Mouse (Mus musculus): ENCODE measurements around the gene Fut8. TPM values are rescaled to one million over a fixed set of nuclear protein-coding genes. Genes with fewer than 3 reads are reported as not detected.

Gene Fut8
- polyA plus RNA-seq, 1 experiment from 2014 or later: 30.3 TPM

- WGBS: 48% methylated on average over 1 of the region's 1 CpGs
- H3K4me1 ChIP-seq: no peaks in the 10 kb centered on the region
- no peak overlapping the region for H3K27ac ChIP-seq
- no peaks in the 10 kb centered on the region for H3K27me3 ChIP-seq
- no peak overlapping the region for H3K4me2 ChIP-seq
- no peak overlapping the region for H3K9ac ChIP-seq
- no peak for ATAC-seq (ENCODE audit: borderline replicate concordance, extremely low read depth, low FRiP score, low TSS enrichment)
- H3K9me3 ChIP-seq: no peaks in the 10 kb centered on the region
- no peaks in the 10 kb centered on the region for H3K36me3 ChIP-seq
- no peak overlapping the region for H3K4me3 ChIP-seq
Measured at GRCm38 (mm10) chr12:77346521-77346920, 108.6 kb downstream of the Fut8 start.

DNA sequence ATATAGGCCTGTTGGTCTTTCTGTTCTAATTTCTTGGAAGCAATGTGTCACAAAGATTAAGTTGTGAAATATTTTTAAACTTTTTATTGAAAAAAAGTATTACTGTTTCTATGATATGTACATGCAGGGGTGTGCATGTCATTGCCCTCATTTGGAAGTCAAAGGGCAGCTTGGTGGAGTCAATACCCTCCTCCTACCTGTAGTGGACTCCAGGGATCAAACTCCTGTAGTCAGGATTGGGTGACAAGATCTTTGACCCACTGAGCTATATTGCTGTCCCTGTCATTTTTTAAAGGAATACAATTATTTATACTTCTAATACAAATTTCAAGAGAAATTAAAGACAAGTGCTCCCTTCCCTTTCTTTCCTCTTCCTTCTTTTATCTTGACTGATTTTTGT lies 111.6 kb downstream of the Fut8 start:
- H3K4me1 ChIP-seq: no peaks in the 10 kb centered on the region
- H3K36me3 ChIP-seq: no peaks in the 10 kb centered on the region
- no peak overlapping the region for H3K4me2 ChIP-seq
- no peaks in the 10 kb centered on the region for H3K27me3 ChIP-seq
- no peak overlapping the region for H3K9ac ChIP-seq
- ATAC-seq (ENCODE audit: borderline replicate concordance, extremely low read depth, low FRiP score, low TSS enrichment): no peak
- no peaks in the 10 kb centered on the region for H3K9me3 ChIP-seq
- H3K4me3 ChIP-seq: no peak overlapping the region
- no peak overlapping the region for H3K27ac ChIP-seq

- Histone ChIP-seq H3K9me3 (no peaks in the 10 kb centered on the region), H3K4me2 (no peak overlapping the region)
- 91% methylated on average over 1 of the region's 1 CpGs for WGBS
Measured at GRCm38 (mm10) chr12:77415720-77416119, 177.8 kb downstream of the Fut8 start.

GRCm38 (mm10) chr12:77421667-77422393 lies 183.9 kb downstream of the Fut8 start:
- H3K9ac ChIP-seq: no peak overlapping the region
- ATAC-seq (ENCODE audit: borderline replicate concordance, extremely low read depth, low FRiP score, low TSS enrichment): no peak
- H3K27me3 ChIP-seq: no peaks in the 10 kb centered on the region
- no peaks in the 10 kb centered on the region for H3K9me3 ChIP-seq
- H3K4me1 ChIP-seq: no peaks in the 10 kb centered on the region
- WGBS: 75% methylated on average over 6 of the region's 6 CpGs
- H3K27ac ChIP-seq: no peak overlapping the region
- H3K36me3 ChIP-seq: no peaks in the 10 kb centered on the region
- no peak overlapping the region for H3K4me3 ChIP-seq
- no peak overlapping the region for H3K4me2 ChIP-seq

More at GRCm38 (mm10) chr12:77415720-77416119, 177.8 kb downstream of the Fut8 start:
- Histone ChIP-seq H3K9ac (no peak overlapping the region), H3K4me3 (no peak overlapping the region), H3K36me3 (no peaks in the 10 kb centered on the region), H3K27me3 (no peaks in the 10 kb centered on the region), H3K27ac (no peak overlapping the region), H3K4me1 (no peaks in the 10 kb centered on the region)
- ATAC-seq (ENCODE audit: borderline replicate concordance, extremely low read depth, low FRiP score, low TSS enrichment): no peak

GRCm38 (mm10) chr12:77426093-77426492 lies 188.2 kb downstream of the Fut8 start:
- 93% methylated on average over 3 of the region's 3 CpGs for WGBS

GRCm38 (mm10) chr12:77428165-77428564 lies 190.2 kb downstream of the Fut8 start:
- H3K9me3 ChIP-seq: no peaks in the 10 kb centered on the region
- WGBS: 11% methylated on average over 1 of the region's 1 CpGs
- H3K27me3 ChIP-seq: no peaks in the 10 kb centered on the region

More at GRCm38 (mm10) chr12:77426093-77426492, 188.2 kb downstream of the Fut8 start:
- no peaks in the 10 kb centered on the region for H3K4me1 ChIP-seq
- H3K4me3 ChIP-seq: no peak overlapping the region
- H3K9me3 ChIP-seq: no peaks in the 10 kb centered on the region
- no peak overlapping the region for H3K27ac ChIP-seq
- no peaks in the 10 kb centered on the region for H3K36me3 ChIP-seq
- H3K9ac ChIP-seq: no peak overlapping the region
- no peak for ATAC-seq (ENCODE audit: borderline replicate concordance, extremely low read depth, low FRiP score, low TSS enrichment)
- H3K27me3 ChIP-seq: no peaks in the 10 kb centered on the region
- H3K4me2 ChIP-seq: no peak overlapping the region

DNA sequence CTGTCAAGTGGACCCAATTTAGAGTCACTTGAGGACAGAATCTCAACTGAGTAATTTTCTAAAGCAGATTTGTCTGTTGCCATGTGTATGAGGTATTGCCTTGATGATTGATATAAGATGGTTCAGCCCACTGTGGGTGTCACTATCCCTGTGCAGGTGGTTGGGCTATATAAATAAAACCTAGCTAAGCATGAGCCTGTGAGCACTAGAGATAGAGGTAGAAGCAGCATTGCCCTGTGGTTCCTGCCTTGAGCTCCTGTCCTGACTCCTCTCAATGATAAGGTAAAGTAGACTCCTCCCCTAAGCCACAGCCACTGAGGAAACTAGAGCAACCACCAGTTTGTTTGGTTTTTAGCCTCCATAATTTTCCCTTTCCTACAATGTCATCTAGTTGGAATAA lies 191.5 kb downstream of the Fut8 start:
- no peaks in the 10 kb centered on the region for H3K27me3 ChIP-seq
- no peak for ATAC-seq (ENCODE audit: borderline replicate concordance, extremely low read depth, low FRiP score, low TSS enrichment)
- no peaks in the 10 kb centered on the region for H3K9me3 ChIP-seq
- no peaks in the 10 kb centered on the region for H3K4me1 ChIP-seq
- H3K4me3 ChIP-seq: no peak overlapping the region
- no peak overlapping the region for H3K27ac ChIP-seq
- no peak overlapping the region for H3K9ac ChIP-seq
- no peaks in the 10 kb centered on the region for H3K36me3 ChIP-seq
- H3K4me2 ChIP-seq: no peak overlapping the region

More at GRCm38 (mm10) chr12:77428165-77428564, 190.2 kb downstream of the Fut8 start:
- no peak overlapping the region for H3K27ac ChIP-seq
- no peaks in the 10 kb centered on the region for H3K36me3 ChIP-seq
- no peak overlapping the region for H3K9ac ChIP-seq
- ATAC-seq (ENCODE audit: borderline replicate concordance, extremely low read depth, low FRiP score, low TSS enrichment): no peak
- no peak overlapping the region for H3K4me2 ChIP-seq
- H3K4me1 ChIP-seq: no peaks in the 10 kb centered on the region
- no peak overlapping the region for H3K4me3 ChIP-seq

DNA sequence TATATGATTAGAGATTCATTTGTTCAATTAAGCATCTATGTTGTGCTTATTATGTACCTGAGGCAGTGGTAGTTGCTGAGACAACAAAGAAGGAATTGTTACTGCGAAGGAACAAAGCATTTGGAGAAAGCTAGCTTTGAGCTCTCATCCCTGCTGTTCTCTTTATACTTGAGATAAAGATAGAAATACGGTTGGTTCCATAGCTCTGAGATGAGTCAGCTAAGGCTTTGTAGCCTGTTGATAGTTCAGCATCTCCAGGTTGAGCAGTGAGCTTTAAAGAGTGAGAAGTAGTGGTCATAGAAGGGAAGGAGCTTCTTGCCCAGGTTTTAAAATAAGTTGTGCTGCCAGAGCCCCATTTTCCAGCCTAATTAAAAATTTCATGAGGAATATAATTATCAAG lies 198.8 kb downstream of the Fut8 start:
- no peak overlapping the region for H3K4me3 ChIP-seq
- no peak overlapping the region for H3K9ac ChIP-seq
- no peaks in the 10 kb centered on the region for H3K27me3 ChIP-seq
- no peaks in the 10 kb centered on the region for H3K4me1 ChIP-seq
- no peaks in the 10 kb centered on the region for H3K36me3 ChIP-seq
- no peaks in the 10 kb centered on the region for H3K9me3 ChIP-seq
- H3K4me2 ChIP-seq: no peak overlapping the region
- 78% methylated on average over 2 of the region's 2 CpGs for WGBS
- ATAC-seq (ENCODE audit: borderline replicate concordance, extremely low read depth, low FRiP score, low TSS enrichment): no peak
- H3K27ac ChIP-seq: no peak overlapping the region

GRCm38 (mm10) chr12:77450816-77451215 lies 212.9 kb downstream of the Fut8 start:
- H3K4me3 ChIP-seq: no peak overlapping the region
- WGBS: 24% methylated on average over 2 of the region's 2 CpGs
- H3K9ac ChIP-seq: no peak overlapping the region
- no peaks in the 10 kb centered on the region for H3K27me3 ChIP-seq
- H3K27ac ChIP-seq: no peak overlapping the region
- no peak overlapping the region for H3K4me2 ChIP-seq
- no peak for ATAC-seq (ENCODE audit: borderline replicate concordance, extremely low read depth, low FRiP score, low TSS enrichment)
- no peaks in the 10 kb centered on the region for H3K4me1 ChIP-seq
- no peaks in the 10 kb centered on the region for H3K9me3 ChIP-seq
- H3K36me3 ChIP-seq: no peaks in the 10 kb centered on the region

DNA sequence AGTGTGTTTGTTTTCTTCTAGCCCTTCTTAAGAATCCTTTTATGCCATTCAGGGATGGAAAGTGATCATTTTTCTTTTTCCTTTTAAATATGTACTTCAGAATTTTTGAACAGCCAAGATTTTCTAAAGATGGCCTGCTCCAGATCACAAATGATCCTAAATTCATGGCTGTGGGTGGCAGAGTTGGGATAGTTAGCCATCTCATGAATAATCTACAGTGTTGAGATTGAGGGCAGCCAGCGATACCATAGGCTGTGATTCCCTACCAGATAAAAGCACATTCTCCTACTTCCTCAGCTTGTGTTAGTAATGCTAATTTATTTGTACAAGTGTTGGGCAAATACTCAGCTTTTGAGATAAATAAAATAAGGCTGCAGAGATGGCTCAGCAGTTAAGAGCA lies 228.3 kb downstream of the Fut8 start:
- Histone ChIP-seq H3K4me3 (no peak overlapping the region), H3K9ac (no peak overlapping the region), H3K4me1 (no peaks in the 10 kb centered on the region), H3K36me3 (no peaks in the 10 kb centered on the region), H3K27ac (no peak overlapping the region), H3K9me3 (no peaks in the 10 kb centered on the region), H3K27me3 (no peaks in the 10 kb centered on the region), H3K4me2 (no peak overlapping the region)
- ATAC-seq (ENCODE audit: borderline replicate concordance, extremely low read depth, low FRiP score, low TSS enrichment): no peak
- WGBS: 75% methylated on average over 1 of the region's 1 CpGs

- Histone ChIP-seq H3K9ac (no peak overlapping the region), H3K27ac (no peak overlapping the region), H3K36me3 (no peaks in the 10 kb centered on the region; the same call in 1 of the 2 replicates), H3K4me2 (no peak overlapping the region), H3K9me3 (no peaks in the 10 kb centered on the region), H3K27me3 (no peaks in the 10 kb centered on the region), H3K4me1 (no peaks in the 10 kb centered on the region), H3K4me3 (no peak overlapping the region)
- WGBS: 80% methylated on average over 2 of the region's 2 CpGs
- no peak for ATAC-seq (ENCODE audit: borderline replicate concordance, extremely low read depth, low FRiP score, low TSS enrichment)
Measured at GRCm38 (mm10) chr12:77479931-77480330, 242.0 kb downstream of the Fut8 start.

DNA sequence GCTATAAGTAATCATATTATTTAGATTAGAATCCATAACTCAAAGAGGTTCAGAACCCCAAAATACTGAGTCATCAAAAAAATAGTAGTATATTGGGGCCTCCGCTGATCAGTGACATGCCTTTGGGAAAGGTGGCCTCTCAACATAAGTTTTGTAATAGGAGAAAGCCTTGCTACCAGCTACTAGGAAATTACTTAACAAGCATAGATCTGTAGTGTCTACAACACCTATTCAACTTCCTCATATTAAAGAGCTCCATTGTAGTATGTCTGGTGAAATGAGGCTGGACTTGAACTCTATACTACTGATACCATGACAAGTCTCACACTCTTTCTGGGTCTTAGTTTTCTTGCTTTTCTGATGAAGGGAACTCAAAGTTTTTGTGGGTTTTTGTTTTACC lies 243.2 kb downstream of the Fut8 start:
- 93% methylated on average over 1 of the region's 1 CpGs for whole genome bisulfite sequencing
- no peaks in the 10 kb centered on the region for H3K27me3 ChIP-seq

GRCm38 (mm10) chr12:77481799-77482198 lies 243.9 kb downstream of the Fut8 start:
- WGBS: 74% methylated on average over 3 of the region's 3 CpGs
- no peak overlapping the region for H3K9ac ChIP-seq
- ATAC-seq (ENCODE audit: borderline replicate concordance, extremely low read depth, low FRiP score, low TSS enrichment): no peak
- H3K4me3 ChIP-seq: no peak overlapping the region
- no peaks in the 10 kb centered on the region for H3K36me3 ChIP-seq
- H3K9me3 ChIP-seq: no peaks in the 10 kb centered on the region
- no peak overlapping the region for H3K27ac ChIP-seq
- H3K27me3 ChIP-seq: no peaks in the 10 kb centered on the region
- no peaks in the 10 kb centered on the region for H3K4me1 ChIP-seq
- no peak overlapping the region for H3K4me2 ChIP-seq

More for the DNA sequence above, 243.2 kb downstream of the Fut8 start:
- no peaks in the 10 kb centered on the region for H3K4me1 ChIP-seq
- H3K27ac ChIP-seq: no peak overlapping the region
- H3K36me3 ChIP-seq: no peaks in the 10 kb centered on the region
- H3K9ac ChIP-seq: no peak overlapping the region
- no peak for ATAC-seq (ENCODE audit: borderline replicate concordance, extremely low read depth, low FRiP score, low TSS enrichment)
- H3K4me2 ChIP-seq: no peak overlapping the region
- H3K9me3 ChIP-seq: no peaks in the 10 kb centered on the region
- H3K4me3 ChIP-seq: no peak overlapping the region
